Mouse (Mus musculus) bone marrow, adult 2 months (tissue): Measurements from ENCODE around the gene Drg1.

Source experiments
- CTCF ChIP-seq: fragments of 200-500 bp; IDR thresholded peaks from 2 replicates; pipeline ENCODE4 v1.5.1; 2011; ENCODE audit warnings: low read length, control low read depth; ENCODE audit not compliant: control insufficient read depth, insufficient read depth
- POLR2A ChIP-seq: fragments of 200-500 bp; IDR thresholded peaks from 2 replicates; pipeline ENCODE4 v1.6.1; 2011; ENCODE audit warnings: low read depth, mild to moderate bottlenecking, control low read depth, low read length, borderline replicate concordance; ENCODE audit not compliant: control insufficient read depth

- TF ChIP-seq CTCF = no peak
- TF ChIP-seq POLR2A = no peak
Observed at GRCm38 (mm10) chr11:3285940-3286339, 19.7 kb upstream of the Drg1 start.
